Mouse (Mus musculus) retina, postnatal 1 day (tissue): ENCODE measurements around the gene Socs5.

Experiments used
- DNase-seq: peaks from one replicate; pipeline ENCODE4 v3.0.0-alpha.2; 2012

Socs5 gene

GRCm38 (mm10) chr17:87108507-87109292 lies 1.2 kb downstream of the Socs5 start:
- DNase-seq, result no peak

DNA sequence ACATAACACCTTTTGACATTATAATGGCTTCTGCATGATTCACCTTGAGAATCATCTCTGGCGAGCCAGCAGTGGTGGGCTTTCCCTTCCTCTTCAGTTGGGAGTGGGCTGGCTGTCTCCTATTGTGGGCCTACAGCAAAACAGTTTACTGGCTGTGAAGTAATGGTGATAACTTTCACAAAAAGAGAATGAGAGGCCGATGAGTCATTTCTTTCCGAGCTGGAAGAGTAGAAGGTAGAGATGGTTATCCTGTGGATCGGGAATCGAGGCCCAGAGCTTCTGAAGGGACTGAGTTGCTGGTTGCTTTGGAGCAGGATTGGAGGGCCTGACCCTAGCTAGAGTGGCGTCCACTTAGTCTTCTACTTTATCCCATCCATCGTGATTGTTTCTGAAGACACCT lies 2.0 kb downstream of the Socs5 start:
- no peak for DNase-seq

GRCm38 (mm10) chr17:87112852-87113592 lies 5.5 kb downstream of the Socs5 start:
- no peak for DNase-seq

DNA sequence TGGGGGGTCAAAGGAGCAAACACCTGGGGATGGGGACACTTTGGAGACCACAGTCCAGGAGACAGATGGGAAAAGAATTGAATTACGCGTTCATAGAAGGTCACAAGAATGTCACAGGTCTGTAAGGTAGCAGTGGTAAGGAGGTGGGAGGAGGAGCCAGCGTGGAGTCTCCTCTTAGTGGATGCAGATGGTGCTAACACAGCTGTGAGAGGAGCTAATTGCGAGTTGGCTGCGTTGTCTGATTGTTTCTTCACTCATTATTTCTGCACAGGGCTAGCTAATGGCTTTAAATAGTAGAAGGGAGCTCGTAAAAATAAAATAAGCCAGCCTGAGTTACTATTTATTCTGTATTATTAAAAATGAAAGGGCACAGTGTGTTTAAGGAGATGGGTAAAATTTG lies 8.1 kb downstream of the Socs5 start:
- no peak for DNase-seq

GRCm38 (mm10) chr17:87118966-87119526 lies 11.6 kb downstream of the Socs5 start:
- DNase-seq, result no peak

DNA sequence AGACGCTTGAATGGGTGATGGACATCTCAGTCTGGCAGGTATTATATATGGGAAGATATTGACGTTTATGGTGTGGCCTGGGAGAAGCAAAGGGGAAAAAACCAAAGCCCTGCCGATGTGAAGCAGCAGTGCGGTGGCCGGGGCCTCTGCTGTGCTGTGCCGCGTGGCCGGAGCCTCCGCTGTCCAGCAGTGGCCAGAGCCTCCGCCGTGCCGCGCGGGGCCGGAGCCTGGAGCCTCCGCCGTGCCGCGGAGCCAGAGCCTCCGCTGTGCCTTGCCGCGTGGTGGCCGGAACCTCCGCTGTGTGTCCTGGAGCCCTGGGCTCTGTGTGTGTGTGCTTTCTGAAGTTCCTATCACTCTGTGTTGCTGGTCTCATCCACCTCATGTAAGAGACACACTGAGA lies 17.9 kb downstream of the Socs5 start:
- no peak for DNase-seq

- peak; percentile 67 for DNase-seq
These were observed 24.8 kb downstream of the Socs5 start for GRCm38 (mm10) chr17:87132258-87132657.

GRCm38 (mm10) chr17:87133823-87134222 lies 26.3 kb downstream of the Socs5 start:
- DNase-seq, result no peak

DNA sequence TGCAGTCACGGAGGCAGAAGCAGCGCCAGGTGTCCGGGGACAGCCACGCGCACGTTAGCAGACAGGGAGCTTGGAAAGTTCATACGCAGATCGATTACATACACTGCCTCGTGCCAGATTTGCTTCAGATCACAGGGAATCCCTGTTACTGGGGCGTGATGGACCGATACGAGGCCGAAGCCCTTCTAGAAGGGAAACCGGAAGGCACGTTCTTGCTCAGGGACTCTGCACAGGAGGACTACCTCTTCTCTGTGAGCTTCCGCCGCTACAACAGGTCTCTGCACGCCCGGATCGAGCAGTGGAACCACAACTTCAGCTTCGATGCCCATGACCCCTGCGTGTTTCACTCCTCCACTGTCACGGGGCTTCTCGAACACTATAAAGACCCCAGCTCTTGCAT lies 27.2 kb downstream of the Socs5 start:
- no peak for DNase-seq

DNA sequence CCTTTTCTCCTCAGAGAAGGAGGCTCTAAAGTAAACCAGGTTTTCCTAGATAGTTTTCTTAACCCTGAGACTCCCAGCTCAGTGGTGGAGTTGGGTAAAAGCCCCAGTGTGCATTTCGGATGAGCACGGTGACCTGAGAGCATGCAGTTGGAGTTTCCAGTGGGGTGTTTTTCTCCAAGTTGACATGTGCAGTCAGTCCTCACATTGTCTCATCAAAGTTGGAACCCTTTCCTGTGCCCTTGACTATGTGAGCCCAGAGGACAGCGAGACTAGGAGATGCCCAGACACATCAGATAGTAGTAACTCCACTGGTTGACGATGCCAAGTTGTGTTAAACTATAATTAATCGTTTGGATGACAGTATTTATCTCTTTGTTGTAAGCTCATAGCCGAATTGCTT lies 28.3 kb downstream of the Socs5 start:
- no peak for DNase-seq

DNA sequence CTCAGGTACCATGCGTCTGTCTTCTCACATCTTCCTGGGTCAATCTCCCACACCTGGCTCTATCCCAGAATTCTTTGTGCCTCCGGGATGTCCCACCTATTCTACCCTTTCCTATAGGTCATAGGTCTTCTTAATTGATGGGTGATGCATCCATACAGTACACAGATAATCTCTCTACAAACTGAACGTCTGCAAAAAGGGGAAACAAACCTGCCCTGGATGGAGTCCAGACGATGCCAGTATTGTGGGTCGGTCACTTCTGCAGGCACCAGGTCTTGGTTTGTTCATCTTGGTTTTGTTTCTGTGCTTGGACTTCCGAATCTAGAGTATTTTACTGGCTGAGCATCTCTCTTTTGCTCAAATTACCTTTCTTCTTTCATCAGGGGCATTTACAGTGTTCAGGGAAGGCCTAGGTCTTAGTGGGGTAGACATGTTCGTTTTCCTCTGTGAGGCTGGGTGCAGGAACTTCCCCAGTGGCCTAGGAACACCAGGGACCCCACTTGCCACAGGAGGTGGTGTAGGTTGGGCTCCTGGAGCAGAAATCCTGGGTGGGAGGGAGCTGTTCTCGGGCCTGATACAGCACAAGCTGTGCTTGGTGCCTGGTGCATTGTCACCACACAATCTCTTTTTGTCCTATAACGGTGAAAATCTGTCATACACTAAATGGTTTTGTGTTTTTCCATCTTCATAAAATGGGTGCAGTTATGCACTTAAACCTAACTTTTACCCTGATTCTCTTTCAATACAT lies 33.9 kb downstream of the Socs5 start:
- no peak for DNase-seq

GRCm38 (mm10) chr17:87142271-87142670 lies 34.8 kb downstream of the Socs5 start:
- DNase-seq, result no peak

DNA sequence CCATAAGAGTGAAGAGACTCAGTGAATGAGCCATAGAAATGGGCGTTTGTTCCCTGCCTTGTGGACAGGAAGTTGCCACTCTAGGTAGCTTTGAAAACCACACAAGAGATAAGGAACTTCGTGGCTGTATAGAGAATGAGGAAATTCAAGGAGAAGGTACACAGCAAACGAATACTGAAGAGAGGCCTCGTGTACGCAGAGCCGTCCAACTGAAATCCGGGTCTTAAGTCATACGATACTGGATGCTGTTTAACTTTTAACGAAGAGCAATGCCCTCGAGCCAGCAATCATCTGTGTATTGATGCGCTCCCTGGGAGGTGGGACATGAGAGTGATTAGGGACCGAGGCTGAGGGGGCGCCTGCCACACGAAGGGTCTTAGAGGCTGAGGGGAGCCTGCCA lies 35.7 kb downstream of the Socs5 start:
- DNase-seq, result no peak

DNA sequence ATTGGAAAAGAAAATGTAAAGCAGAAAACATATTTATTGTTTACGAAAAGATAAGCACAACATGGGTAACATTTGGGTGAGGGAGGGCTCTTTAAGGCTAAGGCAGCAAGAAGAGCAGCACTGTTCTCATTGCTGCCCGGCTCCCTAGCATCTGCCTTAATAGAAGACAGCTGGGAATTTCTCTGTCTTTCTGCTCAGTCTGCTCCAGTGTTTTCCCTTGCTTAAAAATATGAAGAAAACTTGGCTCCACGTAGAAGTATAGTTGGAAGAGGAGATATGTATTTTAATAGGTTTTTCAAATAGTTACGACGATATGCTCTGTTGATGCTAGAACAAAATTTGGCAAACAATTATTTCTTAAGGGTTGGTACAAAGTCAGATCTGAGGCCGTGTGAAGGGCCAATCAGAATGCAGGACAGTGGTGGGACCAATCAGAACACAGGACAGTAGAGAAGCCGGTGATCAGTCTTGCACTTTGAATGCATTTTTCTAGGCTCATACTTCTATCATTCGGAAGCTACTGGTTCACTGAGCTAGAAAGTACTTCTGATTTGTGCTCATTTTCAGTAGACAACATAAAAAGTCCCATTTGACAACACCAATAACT lies 39.0 kb downstream of the Socs5 start:
- DNase-seq, result no peak

DNA sequence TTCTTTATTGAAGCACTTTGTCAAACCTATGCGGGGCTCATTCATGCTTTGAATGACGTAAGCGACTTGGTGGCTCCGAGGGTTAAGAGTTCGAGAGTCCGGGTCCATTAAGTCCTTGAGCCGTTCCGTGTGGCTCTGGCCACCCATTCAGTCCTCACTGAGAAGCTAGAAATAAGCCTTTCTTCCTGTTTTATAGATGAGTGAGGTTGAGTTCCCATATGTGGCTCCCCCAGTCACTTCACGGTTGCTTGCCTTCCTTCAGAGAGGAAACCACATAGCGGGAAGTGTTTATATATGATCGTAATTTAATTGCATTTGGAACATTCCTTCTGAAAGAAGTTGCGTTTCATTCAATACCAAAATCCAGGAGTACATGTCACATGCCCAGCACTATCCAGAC lies 42.3 kb downstream of the Socs5 start:
- DNase-seq, result no peak

DNA sequence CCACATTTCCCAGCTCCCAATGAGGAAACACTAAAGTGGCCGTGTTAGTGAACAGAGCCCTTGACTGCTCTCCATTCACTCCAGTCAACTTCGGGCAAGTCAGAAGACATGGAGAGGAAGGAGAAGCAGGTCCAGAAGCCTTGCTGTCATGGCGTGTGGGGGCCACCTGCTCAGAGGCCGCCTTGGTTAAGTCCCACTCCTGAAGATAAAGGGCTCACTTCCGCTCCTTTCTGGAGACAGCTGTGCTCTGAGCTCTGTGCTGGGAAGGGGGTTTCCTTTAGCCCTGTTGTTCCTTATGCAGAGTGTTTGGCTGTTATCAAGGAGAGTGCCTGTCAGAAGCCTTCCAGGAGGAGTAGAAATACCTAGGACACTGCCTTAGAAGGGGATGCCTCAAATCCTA lies 45.5 kb downstream of the Socs5 start:
- no peak for DNase-seq

- no peak for DNase-seq
These were observed 48.2 kb downstream of the Socs5 start for GRCm38 (mm10) chr17:87155664-87156063.

GRCm38 (mm10) chr17:87157739-87158138 lies 50.3 kb downstream of the Socs5 start:
- DNase-seq, result no peak

DNA sequence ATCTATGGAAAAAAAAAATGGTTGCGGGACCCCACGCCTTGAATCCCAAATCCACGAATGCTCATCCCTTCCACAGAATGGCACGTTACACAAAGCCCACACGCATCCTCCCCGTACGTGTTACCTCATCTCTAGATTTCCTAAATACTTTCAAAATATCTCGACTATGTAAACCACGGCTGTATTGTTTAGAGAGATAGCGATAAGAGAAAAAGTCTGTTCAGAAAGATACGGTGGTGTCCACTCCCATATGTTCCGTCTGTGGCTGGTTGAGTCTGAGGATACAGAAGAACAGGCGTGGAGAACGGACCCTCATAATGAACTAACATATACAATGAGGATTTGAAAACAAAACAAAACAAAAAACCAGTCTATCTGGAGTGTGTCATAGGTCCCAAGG lies 51.1 kb downstream of the Socs5 start:
- no peak for DNase-seq

GRCm38 (mm10) chr17:87160270-87160669 lies 52.8 kb downstream of the Socs5 start:
- no peak for DNase-seq

- DNase-seq, result no peak
These were observed 56.9 kb downstream of the Socs5 start for GRCm38 (mm10) chr17:87164312-87164922.

DNA sequence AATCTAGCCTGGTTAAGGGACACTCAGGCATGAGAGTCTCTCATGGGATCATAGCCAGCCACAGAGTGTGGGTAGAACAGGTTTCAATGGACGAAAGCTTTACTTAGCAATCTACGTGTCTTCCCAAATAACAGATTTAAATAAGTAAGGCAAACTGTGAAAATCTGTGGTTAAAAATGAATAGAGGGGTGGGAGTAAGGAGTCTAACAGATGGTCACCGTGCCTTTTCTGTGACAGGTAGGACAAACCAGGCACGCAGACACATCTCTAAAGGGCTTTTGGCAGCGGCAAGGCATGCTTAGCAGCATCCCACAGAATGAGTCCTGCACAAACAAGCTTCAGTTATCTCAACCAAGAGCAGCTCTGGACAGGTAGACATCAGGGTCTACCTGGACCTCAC lies 59.9 kb downstream of the Socs5 start:
- no peak for DNase-seq

DNA sequence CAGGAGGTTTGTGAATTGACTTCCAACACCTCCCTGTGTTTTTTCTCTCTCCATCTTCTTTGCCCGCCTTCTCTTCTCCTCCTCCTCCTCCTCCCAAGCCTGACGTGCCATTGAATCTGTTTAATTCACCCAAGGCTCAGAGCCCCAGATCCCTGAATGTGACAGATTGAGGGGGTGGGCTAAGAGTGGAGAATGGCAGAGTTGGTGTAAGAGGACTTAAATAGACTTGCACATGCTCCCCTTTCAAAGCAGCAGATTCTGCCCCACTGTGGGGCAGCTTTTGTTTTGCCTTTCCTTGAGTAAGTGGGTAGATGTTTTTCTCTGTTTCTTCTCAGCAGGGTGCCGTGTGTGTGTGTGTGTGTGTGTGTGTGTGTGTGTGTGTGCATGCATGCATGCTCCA lies 61.6 kb downstream of the Socs5 start:
- DNase-seq, result peak; percentile 18
